Mouse (Mus musculus) lung, postnatal 14 days (tissue): ENCODE measurements around the gene Pibf1.

Source experiments
- DNase-seq: peaks from one replicate; pipeline ENCODE4 v3.0.0; 2021

Pibf1 gene

DNA sequence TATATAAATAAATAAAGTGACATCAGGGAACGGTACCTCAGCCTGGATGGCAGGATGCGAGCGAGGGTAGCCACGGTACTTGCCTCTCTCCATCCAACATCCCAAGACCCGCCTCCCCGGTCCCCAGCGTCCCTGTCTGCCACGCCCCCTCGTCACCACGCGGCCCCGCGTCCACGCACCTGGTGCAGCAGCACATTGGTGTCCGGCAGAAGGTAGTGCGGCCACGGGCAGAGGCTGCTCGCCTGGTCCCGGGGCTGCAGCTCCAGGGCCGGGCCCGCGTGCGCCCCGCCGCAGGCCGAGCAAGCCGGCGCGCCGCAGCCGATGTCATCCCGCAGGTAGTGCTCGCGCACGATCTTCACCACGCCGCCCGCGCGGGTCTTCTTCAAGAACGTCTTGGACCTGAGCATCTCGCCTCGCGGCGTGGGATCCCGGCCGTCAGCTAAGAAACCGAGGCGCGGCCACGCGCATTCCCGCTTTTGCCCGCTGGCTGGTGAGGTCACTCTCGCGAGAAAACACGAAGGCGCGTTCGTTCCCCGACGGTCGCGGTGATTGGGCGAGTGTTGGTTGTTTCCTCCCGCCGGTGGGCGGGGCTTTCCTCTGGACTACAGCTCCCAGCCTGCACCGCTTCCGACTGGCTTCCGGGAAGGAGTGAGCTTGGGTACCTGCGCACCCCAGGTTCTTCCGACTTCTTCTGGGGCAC lies at the start of gene Pibf1, which contains the start of gene Dis3:
Gene Pibf1, plus strand, starts transcription at position 158 of the 700 bp plus-strand sequence.
Gene Dis3, minus strand, starts transcription at position 504 of the 700 bp plus-strand sequence.
- DNase-seq, result peak; percentile 99

DNA sequence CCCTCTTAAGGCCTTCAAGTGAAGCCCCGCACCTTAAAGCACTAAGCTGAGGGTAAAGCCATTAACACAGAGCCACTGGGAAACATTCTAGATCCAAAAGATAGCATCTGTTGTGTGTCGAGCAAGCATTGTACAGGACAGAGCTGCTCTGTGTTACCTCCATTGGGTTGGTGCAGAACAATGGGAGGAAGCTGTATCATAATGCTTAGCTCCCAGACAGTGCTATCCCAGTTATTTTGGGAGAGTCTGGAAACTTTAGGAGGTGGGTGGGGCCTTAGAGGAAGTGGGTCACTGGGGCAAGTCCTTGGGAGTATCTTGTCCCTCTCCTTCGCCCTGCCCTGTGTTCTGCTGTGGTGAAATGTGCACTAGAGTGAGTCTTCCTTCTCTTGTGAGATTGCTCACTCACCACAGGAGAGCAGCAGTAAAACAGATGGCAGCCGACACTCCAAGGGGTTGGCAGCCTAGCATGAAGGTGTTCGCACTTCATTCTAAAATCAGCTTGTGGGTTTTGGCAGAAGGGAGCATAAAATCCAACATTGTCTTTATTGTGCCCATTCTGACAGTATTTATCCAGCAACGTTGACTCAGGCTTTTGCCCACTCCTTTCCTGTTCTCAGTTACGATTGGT lies 40.2 kb upstream of the Pibf1 start:
- no peak for DNase-seq

DNA sequence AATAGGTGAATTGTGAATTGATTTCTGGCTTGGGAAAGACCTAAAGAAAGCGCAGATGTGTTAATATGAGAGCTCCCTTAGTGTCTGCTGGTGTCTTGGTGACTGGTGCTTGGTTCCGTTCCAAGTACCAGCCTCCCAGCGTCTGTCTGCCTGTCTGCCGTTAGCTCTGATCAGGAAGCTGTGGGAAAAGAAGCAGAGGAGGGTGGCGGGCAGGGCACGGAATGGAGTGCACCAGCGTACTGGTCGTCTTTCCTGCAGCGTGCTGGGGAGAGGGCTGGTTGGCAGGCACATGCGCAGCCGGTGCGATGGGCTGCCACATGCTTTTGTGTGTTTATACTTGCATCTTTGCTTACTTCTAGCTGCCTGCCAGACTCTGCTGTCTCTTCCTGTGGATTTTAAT lies 38.6 kb upstream of the Pibf1 start:
- DNase-seq, result no peak

DNA sequence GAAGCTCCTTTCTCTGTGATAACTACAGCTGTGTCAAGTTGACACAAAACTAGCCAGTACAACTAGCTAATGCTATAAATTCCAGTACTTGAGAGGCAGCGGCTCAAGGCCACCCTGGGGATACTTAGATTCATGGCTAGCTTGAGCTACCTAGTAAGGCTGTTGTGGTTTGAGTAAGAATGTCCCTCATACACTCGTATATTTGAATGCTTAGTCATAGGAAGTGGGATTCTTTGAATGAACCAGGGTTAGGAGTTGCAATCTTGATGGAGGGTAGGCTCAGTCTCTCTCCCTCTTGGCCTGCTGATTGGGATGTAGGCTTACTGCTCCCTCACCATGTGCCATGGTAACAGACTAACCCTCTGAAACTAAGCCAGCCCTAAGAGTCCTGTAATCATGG lies 36.1 kb upstream of the Pibf1 start:
- DNase-seq, result no peak

DNA sequence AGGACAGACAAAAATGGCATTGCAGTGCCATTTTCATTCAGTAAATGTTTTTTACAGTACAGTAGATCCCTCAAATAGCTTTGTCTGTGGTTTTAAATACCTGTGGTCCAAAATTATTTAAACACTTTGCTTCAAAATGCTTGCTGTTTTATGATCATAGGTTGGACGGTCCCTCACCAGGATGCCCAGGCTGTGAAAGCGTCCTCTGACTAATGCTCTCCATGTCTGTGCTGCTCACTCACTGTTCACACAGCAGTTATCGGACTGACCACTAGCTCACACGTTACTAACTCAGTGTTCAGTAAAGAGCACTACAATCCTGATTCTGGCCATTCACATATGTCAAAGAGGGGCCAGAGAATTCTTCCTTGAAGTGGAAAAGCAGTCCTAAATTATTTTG lies 28.1 kb upstream of the Pibf1 start:
- DNase-seq, result no peak

DNA sequence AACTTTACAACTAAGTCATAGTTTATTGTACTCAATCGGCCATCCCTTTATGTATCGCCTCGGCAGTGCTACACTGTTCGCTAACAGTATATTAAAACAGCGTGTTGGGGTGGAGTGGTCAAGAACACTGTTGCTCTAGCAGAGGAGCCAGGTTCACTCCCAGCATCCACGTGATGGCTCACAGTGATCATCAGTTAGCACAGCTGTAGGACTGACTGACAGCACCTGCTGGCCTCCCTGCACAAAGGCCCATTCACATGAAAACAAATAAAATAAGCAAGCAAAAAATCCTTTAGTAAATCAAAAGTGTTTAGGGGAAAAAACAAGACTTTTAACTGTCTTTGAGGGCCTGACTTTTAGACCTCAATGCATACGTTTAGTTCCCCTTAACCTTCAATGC lies 10.3 kb upstream of the Pibf1 start:
- no peak for DNase-seq

DNA sequence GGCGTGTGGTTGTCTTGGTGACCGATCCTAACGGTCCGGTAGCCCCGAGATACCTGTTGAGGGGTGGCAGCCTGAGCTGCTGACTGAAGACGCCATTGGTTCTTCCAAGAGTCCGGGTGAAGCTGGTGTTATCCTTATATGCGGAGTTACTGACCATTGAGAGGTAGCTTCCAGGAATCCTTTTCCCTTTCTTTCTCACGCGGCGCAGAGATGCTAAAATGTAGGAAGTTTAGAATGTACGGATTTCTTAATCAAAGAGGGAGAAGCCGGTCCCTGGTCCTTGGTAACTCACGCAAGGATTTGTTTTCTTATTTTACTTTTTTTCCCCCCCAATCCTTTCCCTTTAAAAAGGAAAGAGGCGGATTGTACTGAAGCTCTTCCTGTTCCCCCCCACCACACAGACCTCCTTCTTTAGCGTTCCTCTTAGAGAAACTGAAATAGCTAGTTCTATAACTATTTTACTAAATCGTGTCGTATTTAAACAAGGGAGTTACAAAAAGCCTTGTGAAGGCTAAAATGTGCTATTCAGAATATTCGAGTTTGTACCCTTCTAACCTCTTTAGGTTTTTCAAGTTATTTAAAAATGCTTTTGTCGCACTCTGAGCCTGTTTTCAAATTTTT lies 853 bp downstream of the Pibf1 start:
- peak; percentile 13 for DNase-seq

DNA sequence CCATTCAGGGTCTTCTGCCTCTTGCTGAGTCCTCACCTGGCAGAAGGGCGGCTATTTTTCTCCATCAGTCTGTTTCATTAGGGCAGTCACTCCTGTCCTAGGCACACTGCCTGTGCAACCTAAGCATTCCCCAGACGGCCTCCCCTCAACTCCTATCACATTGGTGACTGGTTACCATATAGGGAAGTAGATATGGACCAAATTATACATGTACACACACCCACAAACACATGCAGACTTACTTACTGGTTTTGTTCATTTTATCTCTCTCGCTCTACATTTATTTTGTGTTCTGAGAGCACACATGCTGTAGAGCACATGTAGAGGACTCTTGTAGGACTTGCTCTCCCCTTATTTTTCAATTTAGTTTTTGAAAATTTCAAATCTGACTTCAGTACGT lies 3.8 kb downstream of the Pibf1 start:
- no peak for DNase-seq

DNA sequence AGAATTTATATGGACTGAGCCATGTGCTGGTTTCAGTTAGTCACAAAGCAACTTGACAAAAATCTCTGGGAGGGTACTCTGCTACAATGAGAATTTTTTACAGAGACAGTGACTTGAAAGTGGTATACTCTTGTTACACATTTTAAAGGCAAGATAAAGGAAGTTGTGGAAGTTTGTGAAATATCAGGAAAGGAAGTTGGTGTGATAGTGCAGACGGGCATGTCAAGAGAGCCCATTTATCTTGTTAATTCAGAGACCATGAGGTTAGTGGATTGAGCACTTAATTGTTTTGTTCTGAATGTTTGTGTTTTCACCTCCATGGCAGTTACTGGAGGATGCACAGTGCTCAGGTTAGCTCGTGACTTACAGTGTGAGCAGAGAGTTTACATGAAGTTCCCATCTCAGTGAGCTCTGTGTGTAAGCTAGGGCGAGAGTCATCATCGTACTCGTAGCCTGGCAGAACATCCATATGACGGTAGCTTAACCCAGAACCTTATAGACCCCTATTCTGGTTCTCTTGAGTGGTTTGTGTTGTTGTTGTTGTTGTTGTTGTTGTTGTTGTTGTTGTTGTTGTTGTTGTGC lies 5.4 kb downstream of the Pibf1 start:
- no peak for DNase-seq

DNA sequence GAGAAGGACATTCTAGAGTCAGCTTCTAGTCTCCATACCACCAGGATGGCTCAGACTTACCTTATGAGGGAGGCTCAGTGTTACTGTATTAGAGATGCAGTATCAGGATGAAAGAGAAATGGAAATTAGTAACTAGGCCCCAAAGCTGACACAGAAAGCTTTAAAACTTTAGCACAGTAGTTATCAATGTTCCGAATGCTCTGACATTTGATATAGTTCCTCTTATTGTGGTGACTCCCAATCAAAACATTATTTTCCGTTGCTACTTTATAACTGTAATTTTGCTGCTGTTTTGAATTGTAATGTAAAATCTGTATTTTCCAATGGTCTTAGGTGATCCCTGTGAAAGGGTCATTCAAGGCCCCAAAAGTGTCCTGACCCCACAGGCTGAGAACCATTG lies 7.4 kb downstream of the Pibf1 start:
- no peak for DNase-seq

DNA sequence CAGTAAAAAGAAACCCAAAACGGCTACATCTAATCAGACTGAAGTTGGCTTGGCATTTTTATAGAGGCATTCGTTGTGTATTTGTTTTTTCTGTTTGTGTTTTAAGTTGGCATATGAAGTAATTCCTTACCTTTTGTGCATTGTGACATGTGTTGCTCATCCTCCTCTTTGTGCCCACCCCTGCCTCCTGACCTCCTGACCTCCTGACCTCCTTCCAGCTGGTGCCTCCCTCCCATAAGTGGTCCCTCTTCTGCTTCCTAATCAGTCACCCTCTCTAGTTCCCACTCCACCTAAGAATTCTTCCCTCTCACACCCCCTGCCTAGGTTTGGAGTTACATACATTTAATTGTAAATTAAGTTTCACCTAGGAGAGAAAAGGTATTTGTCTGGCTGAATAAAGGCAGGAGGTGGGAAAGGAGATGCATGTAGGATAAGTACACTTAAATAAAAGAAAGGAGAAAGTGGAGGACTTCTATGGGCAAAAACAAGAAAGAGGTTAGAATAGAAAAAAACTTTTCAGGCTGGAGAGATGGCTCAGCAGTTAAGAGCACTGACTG lies 8.5 kb downstream of the Pibf1 start:
- DNase-seq, result no peak

DNA sequence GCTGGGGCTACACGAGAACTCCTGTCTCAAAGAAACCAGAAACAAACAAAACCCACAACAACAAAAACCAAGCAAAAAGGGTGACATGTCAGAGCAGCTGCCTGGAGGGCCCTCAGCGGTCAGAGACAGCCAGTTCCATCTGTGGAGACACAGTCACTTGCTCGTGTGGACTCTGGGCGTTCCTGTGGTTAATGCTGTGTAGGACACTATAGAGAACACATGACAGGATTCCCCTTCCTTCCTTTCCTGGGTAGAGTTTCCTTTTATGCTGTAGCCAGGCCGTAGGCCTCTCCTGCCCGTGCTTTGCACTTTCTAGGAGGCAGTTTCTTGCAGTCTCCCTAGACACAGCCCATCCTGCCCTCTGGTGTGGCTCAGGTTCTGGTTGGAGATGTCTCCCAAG lies 9.5 kb downstream of the Pibf1 start:
- no peak for DNase-seq

DNA sequence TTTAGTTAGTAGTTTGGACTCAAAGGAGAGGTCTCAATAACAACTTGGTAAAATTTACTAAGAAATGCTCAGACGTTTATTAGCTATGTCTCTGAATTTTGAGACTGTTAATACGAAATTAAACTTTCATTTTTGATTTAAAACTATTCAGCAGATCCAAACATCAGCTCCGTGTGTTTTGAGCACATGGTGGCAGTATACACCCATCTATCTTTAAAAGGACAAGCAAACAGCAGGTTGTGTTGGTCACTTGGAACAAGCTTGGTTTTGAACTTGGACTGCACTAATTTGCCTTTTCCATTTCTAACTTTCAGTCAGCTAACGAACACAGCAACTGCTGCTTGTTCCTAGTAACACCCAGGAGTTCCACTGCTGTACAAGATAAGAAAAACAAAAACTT lies 18.4 kb downstream of the Pibf1 start:
- no peak for DNase-seq

DNA sequence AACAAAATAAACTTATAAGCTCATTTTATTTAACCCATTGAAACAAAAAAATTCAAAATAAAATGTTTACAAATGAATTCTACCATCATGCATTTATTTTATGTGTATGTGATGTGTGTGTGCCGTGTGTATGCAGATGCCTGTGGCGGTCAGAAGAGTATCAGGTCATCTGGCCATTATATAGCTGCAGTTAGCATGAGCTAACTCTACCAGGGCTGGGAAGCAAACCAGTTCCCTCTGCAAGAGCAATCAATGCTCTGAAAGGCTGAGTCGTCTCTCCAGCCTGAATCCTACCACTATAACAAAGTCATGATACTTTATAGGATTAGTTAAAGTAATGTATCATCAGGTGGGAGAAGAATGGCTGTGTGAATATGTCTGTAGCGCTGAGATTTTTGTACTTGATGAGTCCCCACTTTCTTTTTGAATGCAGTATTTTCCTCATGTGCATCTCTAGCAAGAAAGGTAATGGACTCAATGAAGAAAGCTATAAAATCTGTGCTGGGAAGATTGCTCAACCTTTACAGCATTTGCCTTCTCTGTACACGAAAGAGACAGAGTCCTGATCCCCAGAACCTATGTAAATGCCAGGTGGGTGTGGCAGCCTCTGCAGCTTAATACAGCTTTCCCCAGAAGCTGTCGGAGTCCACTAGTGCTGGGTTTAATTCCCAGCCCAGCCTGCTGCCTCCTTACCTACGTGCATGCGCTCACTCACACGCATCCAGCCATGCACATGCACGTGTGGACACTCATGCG lies 22.5 kb downstream of the Pibf1 start:
- DNase-seq, result no peak

DNA sequence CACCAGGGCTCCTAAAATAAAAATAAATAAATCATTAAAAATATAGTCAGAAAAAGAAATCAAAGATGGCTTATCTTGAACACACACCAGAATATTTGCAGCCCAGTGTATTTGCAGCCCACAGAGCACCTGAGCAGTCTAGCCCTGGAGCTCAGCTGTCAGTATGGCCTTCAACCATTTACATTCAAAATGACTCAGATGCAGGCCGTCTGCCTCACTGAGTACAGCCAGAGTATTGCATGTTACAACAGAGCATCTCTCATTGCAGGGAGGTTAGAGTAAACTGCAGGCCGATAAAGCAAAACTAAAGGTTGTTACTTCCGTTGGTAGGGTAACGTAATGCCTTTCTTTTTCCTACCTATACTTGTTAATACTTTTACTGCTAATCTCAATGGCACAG lies 24.9 kb downstream of the Pibf1 start:
- no peak for DNase-seq

DNA sequence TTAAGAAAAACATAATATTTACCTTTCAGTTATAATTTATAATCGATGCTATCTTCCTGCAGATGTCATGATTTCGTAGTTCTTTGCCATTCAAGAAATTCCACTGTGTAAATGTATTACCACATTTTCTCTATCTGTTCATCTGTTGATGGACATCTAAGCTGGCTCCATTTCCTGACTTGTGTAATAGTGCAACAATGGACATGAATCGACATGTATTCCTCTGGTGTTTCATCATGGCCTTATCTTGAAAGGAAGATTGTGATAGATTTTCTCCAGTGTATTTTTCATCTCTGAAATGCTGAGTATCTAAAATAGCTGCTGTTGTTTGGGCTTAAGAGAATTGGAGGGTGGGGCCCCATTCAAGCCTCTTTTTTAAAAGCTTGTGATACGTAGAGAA lies 27.5 kb downstream of the Pibf1 start:
- DNase-seq, result no peak

DNA sequence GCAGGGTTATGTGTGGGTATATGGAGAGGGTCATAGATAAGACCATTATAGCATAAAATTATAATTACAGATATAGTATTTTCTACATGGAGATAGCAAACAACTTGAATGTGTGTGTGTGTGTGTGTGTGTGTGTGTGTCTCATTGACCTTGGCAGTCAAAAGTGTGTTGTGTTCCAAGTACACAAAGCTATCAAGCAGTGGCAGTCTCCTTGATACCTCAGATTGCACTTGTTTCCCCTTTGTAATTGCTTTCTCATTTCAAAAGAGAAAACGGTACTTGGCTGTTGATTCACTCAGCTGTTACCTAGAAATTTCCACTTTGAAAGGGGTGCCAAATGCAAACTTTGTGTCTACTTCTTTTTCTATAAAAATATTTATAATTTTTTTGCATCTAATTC lies 28.3 kb downstream of the Pibf1 start:
- no peak for DNase-seq

DNA sequence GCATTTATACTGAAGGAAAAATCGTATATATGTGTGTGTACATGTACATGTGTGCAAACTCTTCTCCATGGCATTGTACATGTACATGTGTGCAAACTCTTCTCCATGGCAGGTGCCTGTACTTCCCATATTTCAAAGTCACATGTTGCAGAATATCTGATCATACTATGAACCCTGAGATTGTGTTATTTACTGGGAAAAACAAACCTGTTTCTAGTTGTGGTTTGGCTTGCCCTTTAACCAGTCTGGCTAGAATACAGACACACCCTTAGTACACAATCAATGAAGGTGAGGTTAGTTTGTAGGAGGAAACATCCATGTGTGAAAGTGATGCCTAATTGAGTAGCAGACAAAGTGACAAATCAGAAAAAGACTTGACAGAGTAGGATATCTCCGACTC lies 29.8 kb downstream of the Pibf1 start:
- no peak for DNase-seq

DNA sequence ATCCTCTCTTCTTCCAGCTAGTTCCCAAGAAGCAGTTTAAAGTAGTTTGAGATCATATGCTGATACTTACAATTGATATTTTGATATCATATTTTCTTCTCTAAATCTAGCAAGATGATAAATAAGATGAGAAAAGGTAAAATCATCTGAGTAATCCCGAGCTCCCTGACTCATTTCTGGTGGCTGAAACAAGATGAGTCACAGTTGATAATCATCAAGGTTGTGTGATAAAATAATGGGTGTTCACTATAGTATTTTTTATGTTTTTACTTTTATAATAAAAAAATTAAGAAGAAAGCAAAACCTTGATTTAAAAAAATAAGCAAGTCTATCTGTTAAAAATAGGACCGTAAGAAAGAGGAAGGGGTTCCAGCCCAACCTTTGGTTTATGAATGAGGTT lies 34.8 kb downstream of the Pibf1 start:
- no peak for DNase-seq

DNA sequence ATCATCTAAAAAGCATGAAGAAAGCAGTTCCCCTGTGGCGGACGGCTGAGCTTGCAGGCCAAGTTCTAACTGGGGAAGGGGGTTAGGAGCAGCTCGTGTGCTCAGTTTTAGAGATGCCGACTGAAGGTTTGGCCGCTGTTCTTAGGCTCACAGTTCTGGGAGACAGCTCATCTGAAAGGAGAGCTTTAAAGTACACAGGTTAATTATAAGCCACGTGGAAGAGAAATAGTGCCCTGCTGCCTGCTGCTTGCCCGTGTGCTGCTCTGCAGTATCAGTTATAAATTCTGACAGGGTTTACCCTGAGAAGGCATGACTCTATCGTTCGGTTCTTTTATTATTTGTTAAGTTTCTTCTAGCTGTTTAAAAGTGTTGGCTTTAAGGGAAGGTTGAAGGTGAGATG lies 36.5 kb downstream of the Pibf1 start:
- DNase-seq, result no peak

DNA sequence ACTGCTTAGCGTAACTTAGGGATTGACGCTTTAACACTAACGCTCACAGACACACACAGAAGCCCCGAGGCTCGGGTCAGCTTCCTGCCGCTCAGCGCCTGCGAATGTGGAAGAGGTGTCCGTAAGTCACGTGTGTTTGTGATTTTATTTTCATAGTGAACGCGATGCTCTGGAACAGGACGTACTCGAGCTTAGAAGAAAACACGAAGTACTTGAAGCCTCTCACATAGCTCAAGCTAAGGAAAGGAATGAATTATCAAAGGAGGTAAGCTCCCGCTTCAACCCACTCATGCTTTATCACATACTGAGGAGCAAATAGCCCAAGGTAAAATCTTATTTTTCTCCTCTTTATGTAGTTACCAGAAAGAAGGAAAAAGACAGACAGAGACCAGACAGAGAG lies 37.1 kb downstream of the Pibf1 start:
- DNase-seq, result no peak

DNA sequence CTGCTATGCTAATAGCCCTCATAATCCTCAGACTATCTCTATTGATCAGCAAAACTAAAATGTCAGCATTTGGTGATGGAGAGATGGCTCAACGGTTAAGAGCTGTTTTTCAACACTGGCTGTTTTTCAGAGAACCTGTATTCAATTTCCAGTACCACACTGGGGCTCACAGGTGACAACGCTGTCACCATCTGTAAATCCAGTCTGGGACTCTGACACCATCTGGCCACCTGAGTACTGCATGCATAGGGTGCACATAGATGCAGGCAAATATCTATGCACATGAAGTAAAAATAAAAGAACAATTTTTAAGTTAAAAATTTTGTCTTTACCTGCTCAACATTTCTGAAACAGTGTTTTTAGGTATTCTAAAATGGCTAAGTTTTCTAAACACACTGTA lies 40.8 kb downstream of the Pibf1 start:
- DNase-seq, result no peak
